Mouse (Mus musculus) T-helper 2 cell (primary cell): ENCODE measurements around the gene Mllt11.

Experiments used
- in situ Hi-C: fragments of 300-600 bp; cut with MboI, MseI; formaldehyde crosslinking; loops from one replicate; pipeline ENCODE4 v1.15.1; 2025; ENCODE audit warnings: high pct_unique_total_duplicates

Mllt11 gene

DNA sequence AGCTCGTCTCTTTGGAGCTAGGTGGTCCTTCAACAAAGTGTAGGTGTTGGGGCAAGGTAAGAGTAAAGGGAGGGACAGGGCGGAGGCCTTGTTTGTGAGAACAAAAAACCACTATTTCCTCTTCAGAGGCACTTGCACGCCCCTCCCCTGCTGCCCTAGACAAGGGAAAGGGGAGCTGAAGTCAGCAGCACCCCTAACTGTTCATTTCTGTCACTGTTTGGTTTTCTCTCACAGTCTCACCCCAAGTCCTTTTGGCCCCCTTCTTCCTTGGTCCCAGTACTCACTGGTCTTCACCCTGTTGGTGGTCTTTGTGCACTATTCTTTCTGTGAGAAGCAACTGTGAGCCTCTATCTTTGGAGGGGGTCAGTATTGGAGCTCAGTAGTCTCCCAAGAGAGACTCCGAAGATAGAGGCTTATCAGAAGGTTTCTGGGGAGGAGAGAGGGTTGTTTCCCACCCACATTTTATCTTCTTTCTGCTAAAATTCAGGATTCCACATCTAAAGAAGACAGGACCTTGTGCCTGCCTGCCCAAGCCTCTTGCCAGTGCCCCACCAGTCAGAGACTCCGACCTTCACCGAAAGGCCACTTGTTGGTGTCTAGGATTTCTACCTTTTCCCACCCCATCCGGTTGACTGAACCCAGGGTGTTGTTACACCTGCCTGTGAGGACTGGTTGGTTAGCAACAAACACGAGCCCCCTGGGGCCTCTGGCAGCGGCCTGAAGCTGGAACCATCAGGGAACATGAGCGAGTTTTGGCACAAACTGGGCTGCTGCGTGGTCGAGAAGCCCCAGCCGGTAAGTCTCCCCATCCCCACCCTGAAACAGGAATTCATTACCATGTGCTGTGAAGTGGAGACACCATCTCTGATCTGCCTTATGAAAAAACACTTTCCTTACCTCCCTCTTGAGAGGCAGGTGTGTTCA is at the start of gene Mllt11:
TSS of gene Mllt11 (minus strand) at position 874 of the 924 bp plus-strand sequence.
- in situ Hi-C loops, result no loop called here

DNA sequence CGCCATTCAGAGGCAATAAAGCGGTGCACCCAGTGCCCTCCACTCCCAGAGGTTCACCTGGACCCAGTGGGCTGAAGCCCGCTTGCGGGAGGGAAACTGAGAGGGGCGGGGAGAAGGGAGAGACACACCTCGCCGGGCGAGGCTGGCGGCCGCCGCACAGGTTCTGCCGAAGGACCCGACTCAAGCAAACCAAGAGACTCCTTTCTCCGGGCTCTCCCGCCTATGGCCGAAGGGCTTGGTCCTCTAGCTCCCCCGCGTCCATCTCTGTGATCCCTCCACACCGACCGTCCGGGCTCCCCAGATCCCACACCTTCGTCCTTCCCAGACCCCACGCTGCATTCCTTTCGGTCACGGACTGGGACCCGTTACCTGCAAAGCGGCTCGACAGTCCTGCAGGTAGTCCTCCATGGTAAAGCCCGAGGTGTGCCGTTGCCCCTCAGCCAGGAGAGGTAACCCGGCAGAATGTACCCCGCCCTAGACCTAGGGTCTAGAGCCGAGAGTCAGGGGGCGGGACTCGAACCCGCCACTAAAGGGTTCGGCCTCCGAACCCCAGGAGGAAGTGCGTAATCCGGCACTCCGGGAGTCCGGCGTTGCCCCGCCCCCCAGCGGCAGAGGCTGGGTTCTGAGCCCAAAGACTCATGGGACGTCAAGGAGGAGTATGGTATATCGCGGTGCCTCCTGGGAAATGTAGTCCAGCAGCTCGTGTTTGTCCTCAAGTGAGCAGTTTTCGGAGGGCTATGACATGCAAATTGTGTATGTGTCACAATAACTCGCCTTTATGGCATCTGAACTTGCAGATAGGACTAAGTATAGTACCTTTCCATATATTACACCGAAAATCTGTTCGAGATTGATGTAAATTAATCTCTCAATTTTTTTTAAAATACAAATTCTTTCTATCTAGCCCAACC is 49.5 kb upstream of the Mllt11 start, which contains the start of the genes Mindy1 and Prune1:
TSS of gene Mindy1 (plus strand) at position 130 of the 911 bp plus-strand sequence.
TSS of gene Prune1 (minus strand) at position 861 of the 911 bp plus-strand sequence.
- in situ Hi-C loops, result no loop called here

GRCm38 (mm10) chr3:95280747-95281146 is 48.8 kb upstream of the Mllt11 start:
- in situ Hi-C loops, result no loop called here

- in situ Hi-C loops, result no loop called here
Measured at GRCm38 (mm10) chr3:95277149-95277551, 45.2 kb upstream of the Mllt11 start.

DNA sequence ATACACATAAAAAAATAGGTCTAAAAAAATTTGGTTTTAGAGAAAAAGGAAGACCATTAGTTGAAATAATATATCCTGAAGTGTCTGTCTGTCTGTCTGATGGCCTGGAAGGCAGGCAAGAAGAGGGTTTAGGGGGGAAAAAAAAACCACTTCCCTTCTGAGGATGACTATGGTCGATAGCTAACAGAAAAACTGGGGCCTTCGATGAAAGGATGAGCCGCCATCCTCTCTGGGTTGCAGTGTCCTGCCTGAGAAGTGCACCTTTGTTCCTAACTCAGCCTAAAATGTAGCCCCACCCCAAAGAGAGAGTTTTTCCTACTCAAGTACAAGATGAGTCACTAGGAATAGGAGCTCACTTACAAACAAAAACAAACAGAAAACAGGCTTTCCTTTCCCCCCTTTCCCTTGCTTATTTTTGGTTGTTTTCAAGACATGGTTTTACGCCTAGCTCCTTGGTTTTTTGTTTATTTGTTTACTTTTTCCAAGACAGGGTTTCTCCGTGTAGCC is 44.5 kb upstream of the Mllt11 start:
- in situ Hi-C loops, result no loop called here

DNA sequence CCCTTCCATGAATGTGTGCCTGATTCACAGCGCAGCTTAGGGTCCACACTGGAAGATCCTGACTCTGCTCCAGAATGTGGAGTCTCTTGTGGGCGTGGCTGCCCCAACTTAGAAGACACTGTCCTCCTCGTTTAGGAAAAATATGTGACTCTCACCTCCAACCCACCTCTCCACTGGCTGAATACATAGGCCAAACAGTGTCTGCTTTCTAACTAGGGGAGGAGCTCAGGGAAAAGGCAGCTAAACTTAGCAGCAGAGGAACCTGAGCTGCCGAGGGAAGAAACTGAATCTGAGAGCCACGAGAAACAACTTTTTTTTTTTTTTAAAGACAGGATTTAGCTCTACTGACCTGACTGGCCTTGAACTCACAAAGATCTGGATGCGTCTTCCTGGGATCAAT is 43.2 kb upstream of the Mllt11 start:
- in situ Hi-C loops, result no loop called here

DNA sequence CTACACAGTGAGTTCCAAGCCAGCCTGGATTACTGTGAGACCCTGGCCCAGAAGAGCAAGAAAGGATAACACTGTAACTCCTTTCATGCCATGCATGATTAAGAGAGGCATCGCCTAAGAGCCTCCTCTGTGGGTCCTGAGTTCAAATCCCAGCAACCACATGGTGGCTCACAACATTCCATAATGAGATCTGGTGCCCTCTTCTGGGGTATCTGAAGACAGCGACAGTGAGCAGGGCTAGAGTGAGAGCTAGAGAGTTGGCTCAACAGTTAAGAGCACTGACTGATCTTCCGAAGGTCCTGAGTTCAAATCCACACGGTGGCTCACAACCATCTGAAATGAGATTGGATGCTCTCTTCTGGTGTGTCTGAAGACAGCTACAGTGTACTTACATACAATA is 42.5 kb upstream of the Mllt11 start:
- in situ Hi-C loops, result no loop called here

DNA sequence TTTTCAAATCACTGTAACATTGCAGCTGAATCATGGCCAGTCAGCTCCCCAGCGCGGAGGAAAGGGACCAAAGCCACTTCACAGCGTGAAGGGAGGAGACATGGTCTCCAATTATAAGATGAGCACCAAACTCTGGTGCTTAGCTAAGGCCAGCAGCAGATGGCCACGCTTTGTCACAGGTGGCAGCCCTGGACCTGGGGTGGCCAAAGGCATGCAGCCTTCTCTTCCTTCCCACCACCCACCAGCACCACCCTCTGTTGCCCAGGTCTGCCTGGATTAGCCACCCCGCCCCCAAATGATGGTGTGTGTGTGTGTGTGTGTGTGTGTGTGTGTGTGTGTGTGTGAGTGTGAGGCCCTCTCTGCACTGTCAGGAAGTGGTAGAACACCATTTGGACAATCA is 41.5 kb upstream of the Mllt11 start:
- in situ Hi-C loops, result no loop called here

- in situ Hi-C loops, result no loop called here
Measured at GRCm38 (mm10) chr3:95270766-95271364, 38.9 kb upstream of the Mllt11 start.

DNA sequence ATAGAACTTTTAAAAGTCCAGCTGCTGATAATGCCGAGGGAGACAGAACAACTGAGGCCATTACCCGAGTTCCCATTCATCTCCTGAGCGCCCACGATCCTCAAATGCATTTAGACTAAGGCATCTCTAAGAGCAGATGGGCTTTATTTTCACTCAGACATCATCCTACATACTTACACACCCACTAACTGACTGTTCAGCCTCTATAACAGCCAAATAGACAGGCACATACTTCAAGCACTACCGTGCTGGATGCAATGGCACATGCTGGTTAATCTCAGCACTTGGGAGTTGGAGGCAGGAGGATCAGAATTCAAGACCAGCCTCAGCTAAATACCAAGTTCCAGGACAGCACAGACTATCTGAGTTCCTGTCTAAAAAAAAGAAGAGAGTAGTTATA is 37.8 kb upstream of the Mllt11 start:
- in situ Hi-C loops, result loop anchor here (10.0 kb wide), 1 partner anchor 125 kb away; the partner anchor contains the start of gene Tnfaip8l2

- in situ Hi-C loops, result loop anchor here (10.0 kb wide), 1 partner anchor 123 kb away; the partner anchor contains the start of gene Tnfaip8l2
Measured at GRCm38 (mm10) chr3:95267855-95268254, 35.9 kb upstream of the Mllt11 start.

- in situ Hi-C loops, result loop anchor here (10.0 kb wide), 1 partner anchor 121 kb away; the partner anchor contains the start of gene Tnfaip8l2
Measured at GRCm38 (mm10) chr3:95266052-95266451, 34.1 kb upstream of the Mllt11 start.

GRCm38 (mm10) chr3:95264724-95265123 is 32.8 kb upstream of the Mllt11 start:
- in situ Hi-C loops, result loop anchor here (10.0 kb wide), 1 partner anchor 120 kb away; the partner anchor contains the start of gene Tnfaip8l2

GRCm38 (mm10) chr3:95263089-95263739 is 31.2 kb upstream of the Mllt11 start:
- in situ Hi-C loops, result loop anchor here (10.0 kb wide), 1 partner anchor 118 kb away; the partner anchor contains the start of gene Tnfaip8l2

GRCm38 (mm10) chr3:95261975-95262374 is 30.0 kb upstream of the Mllt11 start:
- in situ Hi-C loops, result loop anchor here (10.0 kb wide), 1 partner anchor 117 kb away; the partner anchor contains the start of gene Tnfaip8l2

- in situ Hi-C loops, result no loop called here
Measured at GRCm38 (mm10) chr3:95256931-95257330, 25.0 kb upstream of the Mllt11 start.

- in situ Hi-C loops, result no loop called here
Measured at GRCm38 (mm10) chr3:95250783-95251424, 18.9 kb upstream of the Mllt11 start, which contains the start of gene Bnipl. Gene Bnipl (minus strand): TSS chr3:95251193.

- in situ Hi-C loops, result no loop called here
Measured at GRCm38 (mm10) chr3:95250361-95250760, 18.4 kb upstream of the Mllt11 start.

- in situ Hi-C loops, result no loop called here
Measured at GRCm38 (mm10) chr3:95247660-95248336, 15.8 kb upstream of the Mllt11 start.
